Mouse (Mus musculus) activated CD4-positive, CD25-positive, alpha-beta regulatory T cell, adult 4 months (primary cell): ENCODE measurements around the gene Gm3402. TPM values are rescaled to one million over a fixed set of nuclear protein-coding genes. Genes with fewer than 3 reads are reported as not detected.
"Not testable (repeated sequence)": the region's sequence is repeated elsewhere in the genome, so short reads cannot be mapped to it uniquely, and the experiment has no call there.

Experiments used
- ATAC-seq: one replicate; pipeline ENCODE4 v1.8.0; 2017
- polyA plus RNA-seq, 2 experiments: library from polyadenylated mRNA; unstranded; fragments of 100-300 nt; shearing (Covaris generic); gene quantifications; one replicate each; pipeline ENCODE4 v1.2.1; 2017

Gm3402 gene
- not detected for polyA plus RNA-seq

DNA sequence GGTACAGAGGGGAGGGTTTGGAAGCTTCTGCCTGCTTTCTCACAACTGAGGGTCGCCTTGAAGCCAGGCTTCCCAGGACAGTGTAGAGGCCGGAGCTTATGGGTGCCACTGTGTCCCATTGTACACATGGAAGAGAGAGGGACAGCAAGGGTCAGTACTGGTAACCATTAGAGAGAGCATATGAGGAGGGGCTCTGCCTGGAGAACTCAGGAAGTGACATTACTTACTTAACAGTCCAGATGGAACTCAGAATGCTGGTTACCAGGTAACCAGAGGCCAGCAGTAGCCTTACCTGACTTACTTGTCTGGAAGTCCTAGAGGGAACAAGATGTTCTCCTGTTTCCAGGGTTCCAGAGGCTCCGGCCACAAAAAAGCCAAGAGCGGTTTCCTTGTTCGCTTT, at the start of gene Gm3402:
Gm3402 (plus strand) TSS at position 301 of the 400 bp plus-strand sequence.
- not testable (repeated sequence) for ATAC-seq

DNA sequence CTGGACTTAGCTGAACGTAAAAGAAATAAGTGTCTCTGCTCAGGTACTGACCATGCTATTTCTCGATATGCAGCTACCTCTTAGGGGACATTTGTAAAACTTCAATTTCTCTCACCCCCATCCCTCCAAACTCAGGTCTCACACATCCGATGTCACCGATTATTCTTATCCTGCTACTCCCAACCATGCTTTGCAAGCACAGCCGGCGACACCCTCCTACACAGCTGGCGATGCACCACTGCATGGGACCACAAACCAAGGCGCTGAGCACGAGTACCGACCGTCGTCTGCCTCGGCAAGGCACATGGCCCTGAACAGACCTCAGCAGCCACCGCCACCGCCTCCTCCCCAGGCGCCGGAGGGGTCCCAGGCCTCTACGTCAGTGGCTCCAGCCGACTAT, 47.3 kb upstream of the Gm3402 start:
- ATAC-seq = no peak

DNA sequence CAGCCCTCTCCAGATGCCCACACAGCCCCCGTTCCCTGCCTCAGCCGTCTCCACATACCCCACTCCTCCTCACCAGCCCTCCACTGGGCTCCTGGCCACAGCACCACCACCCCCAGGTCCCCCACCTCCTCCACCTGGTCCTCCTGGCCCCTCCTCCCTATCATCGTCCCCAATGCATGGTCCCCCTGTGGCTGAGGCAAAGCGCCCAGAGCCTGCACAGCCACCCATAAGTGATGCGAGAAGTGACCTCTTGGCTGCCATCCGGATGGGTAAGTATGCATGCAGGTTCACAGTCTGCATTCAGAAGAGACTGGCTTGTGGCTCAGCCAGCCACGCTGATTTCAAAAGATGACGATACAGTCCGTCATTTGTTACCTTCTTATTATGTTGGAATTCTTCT, 45.6 kb upstream of the Gm3402 start:
- ATAC-seq = no peak

DNA sequence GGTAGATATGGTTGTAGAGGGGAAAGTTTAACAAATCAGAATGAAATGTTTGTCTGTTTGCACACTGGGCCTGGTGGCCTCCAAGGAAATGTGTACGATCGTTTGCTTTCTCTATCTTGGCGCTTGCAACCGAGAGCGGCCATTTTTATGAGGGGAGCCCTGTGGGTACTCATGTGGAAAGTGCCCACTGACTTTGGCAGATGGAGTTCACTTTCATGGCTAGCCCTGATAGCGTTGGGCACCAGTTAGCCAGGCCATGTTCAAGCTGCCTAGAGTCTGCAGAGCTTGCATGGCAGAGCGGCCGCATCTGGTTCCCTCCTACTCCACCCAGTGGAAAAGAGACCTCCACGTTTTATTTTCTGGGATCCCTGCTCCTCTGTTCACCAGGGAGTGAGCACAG, 43.1 kb upstream of the Gm3402 start:
- ATAC-seq = no peak

DNA sequence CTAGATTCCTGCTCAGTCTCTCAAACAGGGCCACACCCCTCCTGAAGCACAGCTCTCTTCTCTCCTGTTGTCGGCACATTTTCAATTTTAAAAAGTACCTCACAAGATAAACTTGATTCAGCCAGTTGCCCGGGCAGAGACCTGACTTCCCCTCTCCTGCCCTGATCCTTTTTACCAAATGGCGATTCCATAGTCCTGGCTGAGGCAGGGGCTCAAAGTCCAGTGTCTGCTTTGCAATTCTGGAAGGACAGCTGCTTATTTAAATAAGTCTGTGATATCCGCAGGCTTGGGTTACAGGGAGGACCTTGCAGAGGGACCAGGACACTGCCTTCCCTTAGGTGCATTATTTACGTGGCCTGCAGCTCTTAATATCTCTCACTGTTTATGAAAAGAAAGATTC, 42.6 kb upstream of the Gm3402 start:
- no peak for ATAC-seq

DNA sequence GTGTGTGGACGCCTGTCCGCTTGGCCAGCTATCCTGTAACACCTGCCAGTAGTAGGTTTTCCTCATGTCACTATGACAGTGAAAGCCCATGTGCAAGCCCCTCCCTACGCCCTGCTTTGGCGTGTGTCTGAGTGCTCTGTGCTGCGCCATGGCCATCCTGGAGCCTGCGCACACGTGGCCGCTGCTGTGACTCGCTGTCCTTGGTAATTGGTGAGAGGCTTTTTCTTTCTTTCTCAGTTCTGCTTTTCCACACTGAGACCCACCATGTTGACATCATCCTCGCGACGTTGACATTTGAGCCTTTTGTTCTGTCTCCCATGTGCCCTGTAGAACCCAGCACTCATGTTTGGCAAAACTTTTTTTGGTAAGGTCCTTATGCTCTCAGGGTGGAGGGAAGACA, 42.1 kb upstream of the Gm3402 start:
- ATAC-seq = no peak

DNA sequence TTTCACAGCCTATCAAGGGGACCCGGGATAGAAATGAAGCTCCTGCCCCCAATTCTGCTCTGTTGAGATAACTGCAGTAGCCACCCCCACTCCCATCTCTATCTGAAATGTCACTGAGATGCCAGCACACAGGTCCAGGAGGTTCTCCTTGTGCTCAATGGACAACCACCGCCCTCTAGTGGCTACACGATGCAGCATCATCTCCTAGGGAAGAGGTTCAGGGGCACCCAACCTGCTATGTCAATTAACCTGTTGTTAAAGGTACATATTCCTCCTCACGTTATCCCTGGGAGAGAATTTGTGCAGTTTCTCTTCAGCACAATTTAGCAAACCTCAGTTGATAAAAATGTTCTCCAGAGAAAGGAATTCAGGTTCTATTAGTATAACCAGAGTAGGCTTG, 34.4 kb upstream of the Gm3402 start:
- ATAC-seq = not testable (repeated sequence)

DNA sequence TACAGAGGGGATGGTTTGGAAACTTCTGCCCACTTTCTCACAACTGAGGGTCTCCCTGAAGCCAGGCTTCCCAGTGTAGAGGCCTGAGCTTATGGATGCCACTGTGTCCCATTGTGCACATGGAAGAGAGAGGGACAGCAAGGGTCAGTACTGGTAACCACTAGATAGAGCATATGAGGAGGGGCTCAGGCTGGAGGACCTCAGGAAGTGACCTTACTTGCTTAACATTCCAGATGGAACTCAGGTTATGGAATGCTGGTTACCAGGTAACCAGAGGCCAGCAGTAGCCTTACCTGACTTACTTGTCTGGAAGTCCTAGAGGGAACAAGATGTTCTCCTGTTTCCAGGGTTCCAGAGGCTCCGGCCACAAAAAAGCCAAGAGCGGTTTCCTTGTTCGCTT, 32.3 kb upstream of the Gm3402 start, which contains the start of gene Gm6408:
Gm6408 (plus strand) TSS at position 301 of the 400 bp plus-strand sequence.
- not testable (repeated sequence) for ATAC-seq

DNA sequence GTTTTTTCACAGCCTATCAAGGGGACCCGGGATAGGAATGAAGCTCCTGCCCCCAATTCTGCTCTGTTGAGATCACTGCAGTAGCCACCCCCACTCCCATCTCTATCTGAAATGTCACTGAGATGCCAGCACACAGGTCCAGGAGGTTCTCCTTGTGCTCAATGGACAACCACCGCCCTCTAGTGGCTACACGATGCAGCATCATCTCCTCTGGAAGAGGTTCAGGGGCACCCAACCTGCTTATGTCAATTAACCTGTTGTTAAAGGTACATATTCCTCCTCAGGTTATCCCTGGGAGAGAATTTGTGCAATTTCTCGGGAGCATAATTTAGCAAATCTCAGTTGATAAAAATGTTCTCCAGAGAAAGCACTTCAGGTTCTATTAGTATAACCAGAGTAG, 25.0 kb upstream of the Gm3402 start:
- not testable (repeated sequence) for ATAC-seq

DNA sequence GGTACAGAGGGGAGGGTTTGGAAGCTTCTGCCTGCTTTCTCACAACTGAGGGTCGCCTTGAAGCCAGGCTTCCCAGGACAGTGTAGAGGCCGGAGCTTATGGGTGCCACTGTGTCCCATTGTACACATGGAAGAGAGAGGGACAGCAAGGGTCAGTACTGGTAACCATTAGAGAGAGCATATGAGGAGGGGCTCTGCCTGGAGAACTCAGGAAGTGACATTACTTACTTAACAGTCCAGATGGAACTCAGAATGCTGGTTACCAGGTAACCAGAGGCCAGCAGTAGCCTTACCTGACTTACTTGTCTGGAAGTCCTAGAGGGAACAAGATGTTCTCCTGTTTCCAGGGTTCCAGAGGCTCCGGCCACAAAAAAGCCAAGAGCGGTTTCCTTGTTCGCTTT, 22.9 kb upstream of the Gm3402 start, which contains the start of gene Gm6370:
Gm6370 (plus strand) TSS at position 301 of the 400 bp plus-strand sequence.
- ATAC-seq = not testable (repeated sequence)

DNA sequence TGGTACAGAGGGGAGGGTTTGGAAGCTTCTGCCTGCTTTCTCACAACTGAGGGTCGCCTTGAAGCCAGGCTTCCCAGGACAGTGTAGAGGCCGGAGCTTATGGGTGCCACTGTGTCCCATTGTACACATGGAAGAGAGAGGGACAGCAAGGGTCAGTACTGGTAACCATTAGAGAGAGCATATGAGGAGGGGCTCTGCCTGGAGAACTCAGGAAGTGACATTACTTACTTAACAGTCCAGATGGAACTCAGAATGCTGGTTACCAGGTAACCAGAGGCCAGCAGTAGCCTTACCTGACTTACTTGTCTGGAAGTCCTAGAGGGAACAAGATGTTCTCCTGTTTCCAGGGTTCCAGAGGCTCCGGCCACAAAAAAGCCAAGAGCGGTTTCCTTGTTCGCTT, 11.8 kb upstream of the Gm3402 start, which contains the start of gene 4930449I24Rik:
4930449I24Rik (plus strand) TSS at position 301 of the 400 bp plus-strand sequence.
- not testable (repeated sequence) for ATAC-seq

DNA sequence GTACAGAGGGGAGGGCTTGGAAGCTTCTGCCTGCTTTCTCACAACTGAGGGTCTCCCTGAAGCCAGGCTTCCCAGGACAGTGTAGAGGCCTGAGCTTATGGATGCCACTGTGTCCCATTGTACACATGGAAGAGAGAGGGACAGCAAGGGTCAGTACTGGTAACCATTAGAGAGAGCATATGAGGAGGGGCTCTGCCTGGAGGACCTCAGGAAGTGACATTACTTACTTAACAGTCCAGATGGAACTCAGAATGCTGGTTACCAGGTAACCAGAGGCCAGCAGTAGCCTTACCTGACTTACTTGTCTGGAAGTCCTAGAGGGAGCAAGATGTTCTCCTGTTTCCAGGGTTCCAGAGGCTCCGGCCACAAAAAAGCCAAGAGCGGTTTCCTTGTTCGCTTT, 11.6 kb downstream of the Gm3402 start, which contains the start of gene Gm3404:
Gm3404 (plus strand) TSS at position 301 of the 400 bp plus-strand sequence.
- ATAC-seq = not testable (repeated sequence)

DNA sequence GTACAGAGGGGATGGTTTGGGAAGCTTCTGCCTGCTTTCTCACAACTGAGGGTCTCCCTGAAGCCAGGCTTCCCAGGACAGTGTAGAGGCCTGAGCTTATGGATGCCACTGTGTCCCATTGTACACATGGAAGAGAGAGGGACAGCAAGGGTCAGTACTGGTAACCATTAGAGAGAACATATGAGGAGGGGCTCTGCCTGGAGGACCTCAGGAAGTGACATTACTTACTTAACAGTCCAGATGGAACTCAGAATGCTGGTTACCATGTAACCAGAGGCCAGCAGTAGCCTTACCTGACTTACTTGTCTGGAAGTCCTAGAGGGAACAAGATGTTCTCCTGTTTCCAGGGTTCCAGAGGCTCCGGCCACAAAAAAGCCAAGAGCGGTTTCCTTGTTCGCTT, 23.4 kb downstream of the Gm3402 start, which contains the start of gene Gm3409:
Gm3409 (plus strand) TSS at position 301 of the 400 bp plus-strand sequence.
- not testable (repeated sequence) for ATAC-seq

DNA sequence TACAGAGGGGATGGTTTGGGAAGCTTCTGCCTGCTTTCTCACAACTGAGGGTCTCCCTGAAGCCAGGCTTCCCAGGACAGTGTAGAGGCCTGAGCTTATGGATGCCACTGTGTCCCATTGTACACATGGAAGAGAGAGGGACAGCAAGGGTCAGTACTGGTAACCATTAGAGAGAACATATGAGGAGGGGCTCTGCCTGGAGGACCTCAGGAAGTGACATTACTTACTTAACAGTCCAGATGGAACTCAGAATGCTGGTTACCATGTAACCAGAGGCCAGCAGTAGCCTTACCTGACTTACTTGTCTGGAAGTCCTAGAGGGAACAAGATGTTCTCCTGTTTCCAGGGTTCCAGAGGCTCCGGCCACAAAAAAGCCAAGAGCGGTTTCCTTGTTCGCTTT, 41.9 kb downstream of the Gm3402 start, which contains the start of gene Gm3415:
Gm3415 (plus strand) TSS at position 301 of the 400 bp plus-strand sequence.
- ATAC-seq = not testable (repeated sequence)

DNA sequence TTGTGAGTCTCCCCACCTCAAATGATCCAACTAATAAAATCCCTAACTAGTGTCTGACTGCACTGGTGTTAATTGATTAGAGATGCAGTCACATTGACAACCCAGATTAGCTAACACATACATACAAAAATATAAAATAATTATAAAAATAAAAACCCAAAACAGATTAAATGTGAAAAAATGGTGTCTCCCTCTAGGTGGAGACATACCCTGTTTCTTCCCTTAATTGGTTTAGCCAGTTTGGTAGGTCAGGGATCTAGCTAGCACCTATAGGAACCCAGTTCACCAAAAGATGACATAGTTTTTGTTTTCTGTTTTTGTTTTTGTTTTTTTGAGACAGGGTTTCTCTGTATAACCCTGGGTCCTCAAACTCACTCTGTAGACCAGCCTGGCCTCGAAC, 50.3 kb downstream of the Gm3402 start:
- no peak for ATAC-seq

Other genes with a start within 250 kb of the Gm3402 start
- not detected for gene Wasf3, start 129.1 kb upstream of the Gm3402 start, polyA plus RNA-seq
- gene Gm6408, start 32.2 kb upstream of the Gm3402 start, polyA plus RNA-seq = not detected
- not detected for gene Gm6370, start 22.8 kb upstream of the Gm3402 start, polyA plus RNA-seq
- gene 4930449I24Rik, start 11.7 kb upstream of the Gm3402 start, polyA plus RNA-seq = not detected
- gene Gm3404, start 11.7 kb downstream of the Gm3402 start, polyA plus RNA-seq = not detected
- gene Gm3409, start 23.5 kb downstream of the Gm3402 start, polyA plus RNA-seq = not detected
- gene Gm3415, start 42.0 kb downstream of the Gm3402 start, polyA plus RNA-seq = not detected
- gene Gpr12, start 71.1 kb downstream of the Gm3402 start, polyA plus RNA-seq = not detected